Mouse (Mus musculus): ENCODE results near the gene Krt8. TPM values are rescaled to one million over a fixed set of nuclear protein-coding genes. Genes with fewer than 3 reads are reported as not detected.

Krt8 gene
- polyA plus RNA-seq, 1 experiment = 0.07 TPM

DNA sequence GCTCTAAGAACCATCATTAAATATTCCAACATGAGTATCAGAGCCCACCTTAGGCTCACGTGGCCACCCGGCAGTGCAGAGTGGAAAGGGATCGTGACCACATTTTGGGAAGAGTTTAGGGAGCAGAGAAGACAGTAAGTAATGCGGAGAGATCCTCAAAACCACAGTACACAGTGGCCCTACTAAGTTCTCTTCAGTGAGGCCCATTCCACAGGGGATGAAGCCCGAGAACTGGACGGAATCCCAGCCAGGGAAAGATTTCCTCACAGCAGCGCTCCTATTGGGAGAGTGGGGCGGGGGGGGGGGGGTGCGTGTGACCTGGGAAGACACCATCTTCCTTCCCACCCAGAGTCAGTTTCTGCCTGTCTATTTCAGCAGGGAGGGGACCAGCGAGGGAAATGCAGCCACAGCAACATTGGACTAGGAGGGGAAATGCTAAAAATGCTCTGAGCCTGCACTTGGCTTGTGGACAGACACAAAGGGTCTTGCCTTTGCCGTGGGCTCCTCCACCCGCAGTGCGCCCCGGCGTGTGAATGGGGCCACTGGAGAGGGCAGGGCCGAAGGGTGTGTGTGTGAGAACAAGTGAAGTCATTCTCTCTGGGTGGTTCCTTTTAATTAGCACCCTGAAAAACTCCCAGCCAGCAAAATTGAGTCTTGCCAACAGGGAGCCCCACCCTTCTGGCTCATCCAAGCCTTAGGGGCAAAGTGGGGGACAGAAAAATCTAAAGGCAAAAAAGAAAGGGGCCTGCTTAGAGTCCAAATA lies 30.0 kb downstream of the Krt8 start:
- TF ChIP-seq TAL1 (IDR thresholded peaks at IDR 0.05; ENCODE audit: low read length) = no peak
- TF ChIP-seq GATA1 (IDR thresholded peaks at IDR 0.05; ENCODE audit: low read length) = no peak
- Histone ChIP-seq H3K27me3 (ENCODE audit: control insufficient read depth) (peaks cover 12% of the 10 kb centered on the region; the same call in 1 of the 2 replicates), H3K36me3 (ENCODE audit: control insufficient read depth) (no peaks in the 10 kb centered on the region; the same call in 1 of the 2 replicates), H3K4me1 (ENCODE audit: control insufficient read depth) (peaks cover 62% of the 10 kb centered on the region), H3K4me3 (replicated peaks) (no peak overlapping the region), H3K9me3 (ENCODE audit: control insufficient read depth, low read length) (no peaks in the 10 kb centered on the region)

DNA sequence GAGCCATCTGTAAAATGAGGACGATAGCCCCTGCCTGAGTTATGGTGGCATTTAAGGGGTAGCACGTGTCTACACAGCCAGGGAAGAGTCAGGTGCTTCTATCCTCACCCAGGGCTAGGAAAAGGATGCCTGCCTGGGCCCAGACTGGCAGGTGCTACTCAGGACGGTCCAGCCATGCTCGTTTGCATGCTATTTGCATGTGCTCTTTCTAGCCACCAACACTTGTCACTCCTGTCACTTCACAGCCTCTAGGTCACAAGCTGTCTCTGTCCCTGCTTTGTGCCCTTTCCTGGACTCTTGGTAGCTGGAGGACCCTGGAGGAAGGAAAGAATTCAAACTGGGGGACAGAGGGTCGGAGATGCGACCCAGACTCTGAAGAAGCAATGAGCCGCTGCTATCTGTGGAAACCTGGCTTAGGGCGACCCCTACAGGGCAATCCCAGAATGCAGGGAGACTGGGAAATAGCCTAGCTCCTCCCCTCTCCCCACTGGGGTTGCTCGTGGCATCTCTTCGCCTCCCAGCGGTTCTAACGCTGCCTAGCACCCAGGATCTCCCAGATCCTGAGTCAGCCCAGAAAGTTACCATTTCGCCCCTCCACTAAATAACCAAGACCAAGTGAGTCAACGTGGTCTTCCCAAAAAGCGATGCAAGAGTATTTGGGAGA lies 30.7 kb downstream of the Krt8 start:
- Histone ChIP-seq H3K9me3 (ENCODE audit: control insufficient read depth, low read length) (no peaks in the 10 kb centered on the region), H3K4me1 (ENCODE audit: control insufficient read depth) (peaks cover 55% of the 10 kb centered on the region), H3K27me3 (ENCODE audit: control insufficient read depth) (peaks cover 12% of the 10 kb centered on the region; the same call in 1 of the 2 replicates), H3K4me3 (replicated peaks) (no peak overlapping the region), H3K36me3 (ENCODE audit: control insufficient read depth) (no peaks in the 10 kb centered on the region; the same call in 1 of the 2 replicates)
- TF ChIP-seq TAL1 (IDR thresholded peaks at IDR 0.05; ENCODE audit: low read length) (no peak), GATA1 (IDR thresholded peaks at IDR 0.05; ENCODE audit: low read length) (no peak)

DNA sequence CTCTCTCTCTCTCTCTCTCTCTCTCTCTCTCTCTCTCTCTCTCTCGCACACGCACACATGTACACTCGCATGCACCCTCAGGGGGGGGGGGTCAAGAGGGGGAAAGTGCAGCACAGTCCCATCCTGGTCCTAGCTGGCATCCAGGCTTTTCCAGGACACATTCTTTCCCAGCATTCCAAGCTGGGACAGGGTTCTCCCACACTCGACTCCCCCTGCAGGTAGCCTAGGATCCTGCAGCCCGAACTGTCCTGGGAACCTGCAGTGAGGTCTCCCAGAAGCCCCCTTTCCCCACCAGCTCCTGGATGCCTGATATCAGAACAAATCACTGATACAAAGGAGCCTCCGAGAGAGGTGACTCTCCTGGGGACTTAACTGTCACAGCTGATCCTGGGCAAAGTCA lies 33.7 kb downstream of the Krt8 start:
- peaks cover 12% of the 10 kb centered on the region; the same call in 1 of the 2 replicates for H3K27me3 ChIP-seq (ENCODE audit: control insufficient read depth)
- no peak for TF ChIP-seq TAL1 (IDR thresholded peaks at IDR 0.05; ENCODE audit: low read length)
- no peak for TF ChIP-seq GATA1 (IDR thresholded peaks at IDR 0.05; ENCODE audit: low read length)

DNA sequence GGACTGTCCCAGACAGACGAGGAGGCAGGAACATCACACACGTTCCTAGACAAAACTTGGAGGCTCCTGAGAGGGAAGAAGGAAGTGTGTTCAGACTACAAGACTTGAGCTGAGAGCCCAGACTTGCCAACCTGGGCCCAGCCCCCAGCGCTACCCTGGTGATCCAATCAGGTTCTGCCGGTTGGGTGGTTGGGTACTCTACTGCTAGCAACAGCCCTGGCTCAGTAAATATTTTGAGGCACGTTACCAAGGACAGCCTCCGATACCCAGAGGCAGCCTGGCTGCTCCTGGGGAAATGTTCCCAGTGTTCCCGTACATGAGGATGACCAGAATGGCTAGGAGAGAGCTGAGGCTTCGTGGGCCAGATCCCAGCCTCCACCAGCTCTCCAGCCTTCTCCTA lies 37.5 kb downstream of the Krt8 start:
- no peaks in the 10 kb centered on the region for H3K36me3 ChIP-seq (ENCODE audit: control insufficient read depth)
- no peaks in the 10 kb centered on the region for H3K4me1 ChIP-seq (ENCODE audit: control insufficient read depth)
- peaks cover 1% of the 10 kb centered on the region; the same call in 1 of the 2 replicates for H3K27me3 ChIP-seq (ENCODE audit: control insufficient read depth)
- no peak for TF ChIP-seq GATA1 (IDR thresholded peaks at IDR 0.05; ENCODE audit: low read length)
- no peaks in the 10 kb centered on the region for H3K9me3 ChIP-seq (ENCODE audit: control insufficient read depth, low read length)
- no peak overlapping the region for H3K4me3 ChIP-seq (replicated peaks)

More for the DNA sequence above, 33.7 kb downstream of the Krt8 start:
- Histone ChIP-seq H3K36me3 (ENCODE audit: control insufficient read depth) (no peaks in the 10 kb centered on the region), H3K9me3 (ENCODE audit: control insufficient read depth, low read length) (no peaks in the 10 kb centered on the region), H3K4me3 (replicated peaks) (no peak overlapping the region), H3K4me1 (ENCODE audit: control insufficient read depth) (peaks cover 25% of the 10 kb centered on the region)

- no peaks in the 10 kb centered on the region for H3K4me1 ChIP-seq (ENCODE audit: control insufficient read depth)
- H3K27me3 ChIP-seq (ENCODE audit: control insufficient read depth) = no peaks in the 10 kb centered on the region
- TF ChIP-seq TAL1 (IDR thresholded peaks at IDR 0.05; ENCODE audit: low read length) (no peak), GATA1 (IDR thresholded peaks at IDR 0.05; ENCODE audit: low read length) (no peak)
- H3K4me3 ChIP-seq (replicated peaks) = no peak overlapping the region
- H3K36me3 ChIP-seq (ENCODE audit: control insufficient read depth) = no peaks in the 10 kb centered on the region
- no peaks in the 10 kb centered on the region for H3K9me3 ChIP-seq (ENCODE audit: control insufficient read depth, low read length)
These were observed 45.4 kb downstream of the Krt8 start for GRCm38 (mm10) chr15:101958891-101959290.

DNA sequence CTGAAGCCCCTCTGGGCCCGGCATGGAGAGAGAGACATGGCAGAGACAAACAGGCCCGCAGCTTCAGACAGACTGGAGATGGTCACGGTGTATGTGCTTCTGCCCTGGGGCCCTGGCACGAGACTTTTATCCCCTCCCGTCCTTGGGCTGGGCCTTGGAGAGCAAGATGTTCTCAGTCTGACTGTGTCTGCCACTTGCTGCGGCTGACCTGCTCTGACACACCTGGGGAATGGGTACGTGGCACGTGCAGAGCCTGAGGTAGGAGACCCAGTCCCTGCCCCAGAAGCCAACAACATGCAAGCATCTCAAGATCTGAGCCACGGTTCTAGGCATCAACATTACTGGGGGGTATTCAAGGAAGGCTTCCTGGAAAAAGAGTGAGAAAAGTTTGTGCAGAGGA lies 50.1 kb downstream of the Krt8 start, which contains the start of gene Krt78:
TSS of gene Krt78 (minus strand) at position 101 of the 400 bp plus-strand sequence.
- Histone ChIP-seq H3K4me1 (ENCODE audit: control insufficient read depth) (no peaks in the 10 kb centered on the region), H3K4me3 (replicated peaks) (no peak within 1 kb of the TSS), H3K9me3 (ENCODE audit: control insufficient read depth, low read length) (no peaks in the 10 kb centered on the region), H3K27me3 (ENCODE audit: control insufficient read depth) (no peaks in the 10 kb centered on the region), H3K36me3 (ENCODE audit: control insufficient read depth) (no peaks in the 10 kb centered on the region)
- TF ChIP-seq TAL1 (IDR thresholded peaks at IDR 0.05; ENCODE audit: low read length) = no peak
- no peak for TF ChIP-seq GATA1 (IDR thresholded peaks at IDR 0.05; ENCODE audit: low read length)

DNA sequence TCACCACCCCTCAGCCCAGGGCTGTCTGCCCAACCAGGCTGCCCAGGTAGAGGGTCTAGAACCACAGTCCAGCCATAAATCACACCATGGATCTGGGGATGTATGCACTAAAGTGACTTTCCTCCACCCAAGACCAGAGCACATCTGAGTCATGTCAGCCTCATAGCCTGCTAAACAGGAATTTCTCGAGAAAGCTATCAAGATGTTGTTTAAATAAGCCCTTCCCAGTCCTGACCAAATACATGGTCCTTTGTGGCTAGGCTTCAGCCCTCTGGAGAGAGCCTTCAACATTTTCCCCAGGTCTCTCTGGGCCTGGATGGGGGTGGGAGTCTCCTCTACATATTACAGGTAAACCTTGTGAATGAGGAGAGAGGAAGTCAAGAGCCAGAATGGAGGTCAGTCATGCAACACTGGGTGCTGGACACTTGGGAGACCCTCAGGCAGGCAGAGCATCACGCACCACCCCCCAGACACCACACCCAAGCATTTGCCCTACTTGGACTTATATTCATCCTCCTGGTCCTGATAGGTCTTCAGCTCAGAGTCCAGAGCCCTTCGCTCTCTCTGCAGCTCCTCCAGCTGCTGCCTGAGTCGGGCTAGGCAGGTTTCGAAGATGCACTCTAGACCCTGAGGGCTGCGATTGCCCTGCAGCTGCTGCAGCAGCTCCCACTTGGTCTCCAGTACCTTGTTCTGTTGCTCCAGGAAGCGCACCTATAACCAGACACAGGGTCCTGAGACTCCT lies 51.4 kb downstream of the Krt8 start:
- TF ChIP-seq GATA1 (IDR thresholded peaks at IDR 0.05; ENCODE audit: low read length) = no peak
- TF ChIP-seq TAL1 (IDR thresholded peaks at IDR 0.05; ENCODE audit: low read length) = no peak
- H3K4me3 ChIP-seq (replicated peaks) = no peak overlapping the region
- no peaks in the 10 kb centered on the region for H3K27me3 ChIP-seq (ENCODE audit: control insufficient read depth)

More for the DNA sequence above, 51.4 kb downstream of the Krt8 start:
- Histone ChIP-seq H3K36me3 (ENCODE audit: control insufficient read depth) (no peaks in the 10 kb centered on the region), H3K4me1 (ENCODE audit: control insufficient read depth) (no peaks in the 10 kb centered on the region), H3K9me3 (ENCODE audit: control insufficient read depth, low read length) (no peaks in the 10 kb centered on the region)

Other genes with a start within 250 kb of the Krt8 start
- not detected in 2 replicates for gene Krt72, start 218.0 kb downstream of the Krt8 start, polyA plus RNA-seq (2012)
- not detected in 2 replicates for gene Krt73, start 202.1 kb downstream of the Krt8 start, polyA plus RNA-seq (2012)
- gene Krt2, start 186.3 kb downstream of the Krt8 start, polyA plus RNA-seq (2012) = not detected in 2 replicates
- not detected in 2 replicates for gene Krt1, start 153.7 kb downstream of the Krt8 start, polyA plus RNA-seq (2012)
- gene Krt77, start 134.8 kb downstream of the Krt8 start, polyA plus RNA-seq (2012) = not detected in 2 replicates
- not detected in 2 replicates for gene Krt76, start 111.6 kb downstream of the Krt8 start, polyA plus RNA-seq (2012)
- gene Krt4, start 79.7 kb downstream of the Krt8 start, polyA plus RNA-seq (2012) = not detected in 2 replicates
- gene Krt79, start 64.2 kb downstream of the Krt8 start, polyA plus RNA-seq (2012) = not detected in 2 replicates
- gene Krt78, start 50.2 kb downstream of the Krt8 start, polyA plus RNA-seq (2012) = 0.01 TPM in 1 of 2 replicates, not detected in the other
- gene Krt18, start 23.7 kb upstream of the Krt8 start, polyA plus RNA-seq (2012) = 0.13 TPM in 1 of 2 replicates, not detected in the other
- 8.2 and 8.3 TPM in 2 replicates for gene Eif4b, start 69.3 kb upstream of the Krt8 start, polyA plus RNA-seq (2012)
- gene Tns2, start 95.9 kb upstream of the Krt8 start, polyA plus RNA-seq (2012) = 0.04 and 0.05 TPM in 2 replicates
- gene Spryd3, start 131.8 kb upstream of the Krt8 start, polyA plus RNA-seq (2012) = 1.1 and 1.4 TPM in 2 replicates
- gene Igfbp6, start 139.9 kb upstream of the Krt8 start, polyA plus RNA-seq (2012) = 0.05 TPM in 1 of 2 replicates, not detected in the other
- gene Soat2, start 146.0 kb upstream of the Krt8 start, polyA plus RNA-seq (2012) = 0.12 and 0.18 TPM in 2 replicates
- gene Zfp740, start 198.8 kb upstream of the Krt8 start, polyA plus RNA-seq (2012) = 0.44 and 0.77 TPM in 2 replicates
- gene Csad, start 200.2 kb upstream of the Krt8 start, polyA plus RNA-seq (2012) = 0.97 and 1.4 TPM in 2 replicates
- 1.4 and 2.1 TPM in 2 replicates for gene Itgb7, start 227.5 kb upstream of the Krt8 start, polyA plus RNA-seq (2012)